Mouse (Mus musculus) stomach, embryonic 14.5 days (tissue): ENCODE measurements around the gene Aktip. TPM values are rescaled to one million over a fixed set of nuclear protein-coding genes. Genes with fewer than 3 reads are reported as not detected.

Experiments used
- ATAC-seq: fragments of 200-750 bp; cut with Nextera tagmentation; 2 replicates; pipeline ENCODE4 v1.8.0; 2017; ENCODE audit warnings: low read depth, moderate TSS enrichment; ENCODE audit not compliant: insufficient number of reproducible peaks, insufficient read depth, low FRiP score
- H3K27ac ChIP-seq: fragments of 300-500 bp; sonication (generic); 2 replicates; pipeline ENCODE4 v1.5.1; 2014; ENCODE audit warnings: mild to moderate bottlenecking, low read length, moderate library complexity, mixed read lengths
- H3K27me3 ChIP-seq: fragments of 300-500 bp; sonication (generic); 2 replicates; pipeline ENCODE4 v1.6.1; 2014; ENCODE audit warnings: low read length, control low read depth, mixed read lengths; ENCODE audit not compliant: control insufficient read depth, insufficient read depth
- H3K36me3 ChIP-seq: fragments of 300-500 bp; sonication (generic); 2 replicates; pipeline ENCODE4 v1.6.1; 2014; ENCODE audit warnings: mild to moderate bottlenecking, control low read depth, low read length, moderate library complexity, mixed read lengths; ENCODE audit not compliant: control insufficient read depth, insufficient read depth
- H3K4me1 ChIP-seq: fragments of 300-500 bp; sonication (generic); 2 replicates; pipeline ENCODE4 v1.6.1; 2014; ENCODE audit warnings: low read length, control low read depth, mixed read lengths; ENCODE audit not compliant: control insufficient read depth, insufficient read depth
- H3K4me2 ChIP-seq: fragments of 300-500 bp; sonication (generic); replicated peaks from 2 replicates; pipeline ENCODE4 v1.6.1; 2014; ENCODE audit warnings: low read depth, low read length, control low read depth
- H3K4me3 ChIP-seq: fragments of 300-500 bp; sonication (generic); 2 replicates; pipeline ENCODE4 v1.5.1; 2014; ENCODE audit warnings: low read depth, low read length, control low read depth
- H3K9ac ChIP-seq: fragments of 300-500 bp; sonication (generic); replicated peaks from 2 replicates; pipeline ENCODE4 v1.6.1; 2014; ENCODE audit warnings: low read depth, mild to moderate bottlenecking, control low read depth, low read length, moderate library complexity, mixed read lengths
- H3K9me3 ChIP-seq: fragments of 300-500 bp; sonication (generic); 2 replicates; pipeline ENCODE4 v1.6.1; 2016; ENCODE audit warnings: low read depth, low read length, control low read depth; ENCODE audit not compliant: control insufficient read depth
- WGBS: fragments of 180-500 bp; shearing (Covaris S2); extraction: QIAGEN DNeasy Blood & Tissue Kit; methylation state at CpG from one replicate; pipeline ENCODE4 v1.1.7; 2014; 5-methylcytosine and 5-hydroxymethylcytosine counted together
- polyA plus RNA-seq: library from polyadenylated mRNA; unstranded; fragments of >200 nt; fragmentation: Nextera tagmentation; extraction: Ambion mirVana; gene quantifications from 2 replicates; pipeline ENCODE4 v1.2.1, GENCODE M21; 2014

The Aktip gene
- polyA plus RNA-seq, 1 experiment from 2014 or later = 58.3 TPM

DNA sequence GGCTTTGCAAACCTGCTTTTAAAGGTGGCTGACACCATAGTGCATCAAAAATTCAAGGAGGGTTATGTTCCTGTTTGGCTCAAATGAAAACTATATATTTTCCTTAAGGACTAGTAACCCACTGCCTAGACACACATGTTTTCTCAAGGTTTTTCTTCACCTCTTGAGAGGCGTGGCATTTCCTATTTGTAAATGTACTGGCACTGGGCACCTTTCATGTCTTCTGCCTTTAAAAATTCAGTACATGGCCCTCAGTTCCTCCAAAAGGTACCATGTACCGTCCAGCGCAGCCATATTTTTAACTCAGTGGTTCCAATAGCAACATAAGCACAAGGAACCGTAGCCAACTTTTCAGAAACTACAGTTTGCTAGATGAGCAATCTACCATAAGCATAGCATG lies 67.0 kb downstream of the Aktip start:
- H3K4me1 ChIP-seq = peaks cover 9% of the 10 kb centered on the region
- peak overlapping the region; percentile 88 for H3K4me3 ChIP-seq
- ATAC-seq = no peak
- 66% methylated on average over 4 of the region's 4 CpGs for WGBS
- H3K4me2 ChIP-seq = peak overlapping the region; percentile 88
- no peaks in the 10 kb centered on the region for H3K27me3 ChIP-seq
- no peaks in the 10 kb centered on the region for H3K9me3 ChIP-seq
- H3K27ac ChIP-seq = no peak overlapping the region; the same call in 1 of the 2 replicates
- peaks cover 14% of the 10 kb centered on the region for H3K36me3 ChIP-seq
- H3K9ac ChIP-seq = no peak overlapping the region

DNA sequence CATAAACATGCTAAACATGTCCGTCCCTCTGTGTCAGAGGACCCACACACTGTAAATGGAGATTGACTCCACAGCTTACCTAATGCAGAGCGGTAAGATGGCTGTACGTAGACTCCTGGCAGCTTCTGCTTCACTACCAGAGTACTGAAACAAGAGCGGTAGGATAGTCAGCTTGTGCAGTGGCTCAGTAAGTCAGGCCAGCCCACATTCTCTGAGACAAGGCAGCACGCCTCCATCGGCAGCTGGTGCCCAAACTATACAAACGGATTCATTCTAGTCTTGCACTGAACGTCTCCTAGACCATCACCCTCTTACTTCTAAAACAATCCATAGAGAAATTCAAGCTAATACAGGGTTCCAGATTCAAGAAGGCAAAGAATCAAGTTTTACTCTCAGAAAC lies 73.0 kb downstream of the Aktip start:
- no peaks in the 10 kb centered on the region for H3K27me3 ChIP-seq
- WGBS = 90% methylated on average over 8 of the region's 8 CpGs
- ATAC-seq = no peak
- no peaks in the 10 kb centered on the region for H3K4me1 ChIP-seq
- no peak overlapping the region for H3K4me2 ChIP-seq
- no peak overlapping the region for H3K27ac ChIP-seq
- peaks cover 54% of the 10 kb centered on the region for H3K36me3 ChIP-seq
- no peak overlapping the region for H3K4me3 ChIP-seq
- H3K9me3 ChIP-seq = no peaks in the 10 kb centered on the region
- no peak overlapping the region for H3K9ac ChIP-seq

DNA sequence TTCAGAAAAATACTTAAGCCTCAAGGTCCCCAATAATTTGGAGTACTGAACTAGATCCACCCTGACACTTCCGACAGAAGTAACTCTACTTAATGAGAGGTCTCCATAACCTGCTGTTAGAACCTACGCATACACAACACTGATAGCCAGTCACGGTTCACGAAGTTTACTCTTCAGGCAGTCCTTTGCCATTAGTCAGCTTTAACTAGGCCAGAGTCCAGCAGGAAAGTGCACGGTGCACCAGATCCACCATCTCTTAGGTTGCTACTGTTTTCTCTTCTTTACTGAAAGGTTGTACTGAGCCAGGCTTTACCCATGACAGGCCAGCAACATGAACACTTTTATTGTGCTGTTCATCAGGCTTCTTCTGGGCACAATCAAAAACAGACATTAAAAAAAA lies 75.5 kb downstream of the Aktip start:
- Histone ChIP-seq H3K4me3 (no peak overlapping the region), H3K4me1 (no peaks in the 10 kb centered on the region), H3K36me3 (peaks cover 66% of the 10 kb centered on the region), H3K27ac (no peak overlapping the region), H3K9me3 (no peaks in the 10 kb centered on the region), H3K4me2 (no peak overlapping the region), H3K27me3 (no peaks in the 10 kb centered on the region), H3K9ac (no peak overlapping the region)
- 89% methylated on average over 5 of the region's 5 CpGs for WGBS
- no peak for ATAC-seq

DNA sequence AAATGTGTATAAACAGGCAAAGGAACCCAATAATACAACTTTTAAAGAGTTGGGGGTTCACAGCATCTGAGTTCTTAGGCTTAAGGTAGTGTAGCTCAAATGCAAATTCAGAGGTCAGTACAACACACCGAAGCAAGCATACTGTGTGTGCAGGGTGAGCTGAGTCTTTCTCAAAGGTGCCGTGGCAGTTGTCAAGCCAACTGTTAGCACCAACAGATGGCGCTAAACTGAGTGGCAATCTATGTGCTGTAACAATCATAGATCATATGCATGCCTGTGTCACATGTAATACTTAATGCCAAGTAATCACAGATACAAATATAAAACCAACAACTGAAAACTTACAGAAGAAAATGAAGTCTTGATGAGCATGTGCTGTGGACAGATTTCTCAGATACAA lies 81.6 kb downstream of the Aktip start:
- Histone ChIP-seq H3K4me1 (no peaks in the 10 kb centered on the region), H3K27me3 (no peaks in the 10 kb centered on the region), H3K4me3 (no peak overlapping the region), H3K9ac (no peak overlapping the region), H3K9me3 (no peaks in the 10 kb centered on the region), H3K27ac (no peak overlapping the region), H3K36me3 (peaks cover 40% of the 10 kb centered on the region), H3K4me2 (no peak overlapping the region)
- WGBS = 80% methylated on average over 3 of the region's 3 CpGs
- ATAC-seq = no peak

DNA sequence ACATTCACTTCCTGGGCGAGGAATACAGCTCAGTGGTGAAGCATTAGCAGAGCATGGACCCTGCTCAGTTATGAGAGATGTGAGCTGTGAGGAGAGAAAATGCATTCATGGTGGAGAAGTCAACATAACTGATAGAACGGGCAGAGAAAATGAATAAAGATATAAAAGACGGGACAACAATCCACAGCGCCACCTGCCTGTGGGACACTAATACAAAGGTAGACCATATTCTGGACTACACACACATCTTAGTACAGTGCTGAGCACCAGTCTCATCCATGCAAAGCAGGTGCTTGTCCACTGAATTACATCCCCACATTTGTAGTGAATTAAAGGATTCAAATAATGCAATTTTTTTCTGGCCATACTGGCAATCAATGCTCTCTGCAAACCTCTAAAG lies 82.2 kb downstream of the Aktip start:
- ATAC-seq = no peak
- no peaks in the 10 kb centered on the region for H3K27me3 ChIP-seq
- H3K27ac ChIP-seq = no peak overlapping the region
- no peak overlapping the region for H3K4me3 ChIP-seq
- H3K9ac ChIP-seq = no peak overlapping the region
- H3K9me3 ChIP-seq = no peaks in the 10 kb centered on the region
- H3K36me3 ChIP-seq = peaks cover 39% of the 10 kb centered on the region
- H3K4me1 ChIP-seq = no peaks in the 10 kb centered on the region
- no peak overlapping the region for H3K4me2 ChIP-seq
- 89% methylated on average over 4 of the region's 4 CpGs for WGBS

DNA sequence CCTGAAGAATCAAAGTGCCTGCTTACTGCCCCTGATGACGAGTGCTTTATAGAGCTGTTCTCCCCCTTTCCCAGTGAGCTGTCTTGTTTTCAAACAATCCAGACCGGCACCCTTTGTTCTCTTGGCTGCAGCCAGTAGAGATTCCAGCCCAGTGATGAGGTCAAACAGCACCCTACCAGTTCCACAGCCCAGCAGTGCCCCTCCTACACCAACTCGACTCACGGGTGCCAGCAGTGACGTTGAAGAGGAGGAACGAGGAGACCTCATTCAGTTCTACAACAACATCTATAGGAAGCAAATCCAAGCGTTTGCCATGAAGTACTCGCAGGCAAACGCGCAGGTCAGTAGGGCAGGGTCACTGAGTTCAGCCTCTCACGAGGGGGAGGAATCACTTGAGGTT lies 84.9 kb downstream of the Aktip start:
- 58% methylated on average over 11 of the region's 11 CpGs for WGBS
- peaks cover 19% of the 10 kb centered on the region for H3K36me3 ChIP-seq
- no peak overlapping the region for H3K27ac ChIP-seq

DNA sequence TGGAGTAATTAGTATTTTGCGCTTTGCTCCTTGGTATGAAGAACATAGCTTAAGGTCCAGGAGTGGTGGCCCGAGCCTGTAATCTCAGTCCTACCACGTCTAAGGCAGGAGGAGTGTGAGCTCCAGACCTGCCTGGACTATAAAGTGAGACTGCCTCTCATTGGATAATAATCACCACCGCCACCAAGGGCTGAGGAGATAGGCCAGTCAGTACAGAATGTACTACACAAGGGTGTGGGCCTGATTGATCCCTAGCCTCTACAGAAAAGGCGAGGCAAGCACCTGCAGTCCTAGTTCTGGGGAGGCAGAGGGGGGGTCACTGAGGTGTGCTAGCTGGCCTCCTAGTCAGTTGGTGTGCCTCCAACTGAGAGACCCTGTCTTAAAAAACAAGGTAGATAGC lies 85.3 kb downstream of the Aktip start:
- ATAC-seq = no peak
- no peak overlapping the region for H3K4me2 ChIP-seq
- no peak overlapping the region for H3K9ac ChIP-seq
- peaks cover 19% of the 10 kb centered on the region for H3K36me3 ChIP-seq
- 88% methylated on average over 5 of the region's 5 CpGs for WGBS
- no peaks in the 10 kb centered on the region for H3K9me3 ChIP-seq
- H3K27ac ChIP-seq = no peak overlapping the region
- no peak overlapping the region for H3K4me3 ChIP-seq
- no peaks in the 10 kb centered on the region for H3K27me3 ChIP-seq
- H3K4me1 ChIP-seq = no peaks in the 10 kb centered on the region

More for the DNA sequence above, 84.9 kb downstream of the Aktip start:
- ATAC-seq = no peak
- H3K9ac ChIP-seq = no peak overlapping the region
- no peaks in the 10 kb centered on the region for H3K9me3 ChIP-seq
- no peaks in the 10 kb centered on the region for H3K27me3 ChIP-seq
- H3K4me2 ChIP-seq = no peak overlapping the region
- H3K4me3 ChIP-seq = no peak overlapping the region
- H3K4me1 ChIP-seq = no peaks in the 10 kb centered on the region

DNA sequence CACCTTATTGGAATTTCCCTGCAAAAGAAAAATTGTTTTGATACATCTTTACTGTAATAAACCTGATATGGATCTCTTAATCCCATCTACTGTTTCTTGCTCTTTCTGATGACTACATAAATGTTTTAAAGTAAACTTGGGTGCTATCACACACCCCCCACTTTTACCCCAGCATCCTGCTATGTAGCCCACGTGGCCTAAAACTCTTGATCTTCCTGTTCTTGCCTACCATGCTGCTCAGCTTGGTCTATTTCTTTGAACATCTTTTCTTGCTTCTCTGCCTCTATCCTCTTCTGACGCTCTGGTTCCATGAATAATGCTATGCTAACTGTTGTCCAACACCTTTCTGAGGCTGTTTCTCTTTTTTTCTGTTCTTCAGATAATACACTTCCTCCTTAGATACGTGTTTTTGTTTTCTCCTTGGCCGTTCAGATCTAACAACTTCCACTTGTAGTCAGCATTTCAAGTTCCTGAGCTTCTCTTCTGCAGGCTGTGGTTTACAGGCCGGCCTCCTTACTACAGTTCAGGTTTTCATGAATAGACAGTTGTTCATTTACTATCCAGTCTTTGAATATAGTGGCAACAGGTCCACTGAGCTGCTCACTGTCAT lies 87.8 kb downstream of the Aktip start:
- no peak for ATAC-seq
- H3K27ac ChIP-seq = no peak overlapping the region
- H3K4me2 ChIP-seq = no peak overlapping the region
- no peaks in the 10 kb centered on the region for H3K27me3 ChIP-seq
- H3K4me3 ChIP-seq = no peak overlapping the region
- H3K36me3 ChIP-seq = peaks cover 22% of the 10 kb centered on the region
- no peaks in the 10 kb centered on the region for H3K4me1 ChIP-seq
- WGBS = 92% methylated on average over 5 of the region's 5 CpGs
- no peak overlapping the region for H3K9ac ChIP-seq
- H3K9me3 ChIP-seq = no peaks in the 10 kb centered on the region

DNA sequence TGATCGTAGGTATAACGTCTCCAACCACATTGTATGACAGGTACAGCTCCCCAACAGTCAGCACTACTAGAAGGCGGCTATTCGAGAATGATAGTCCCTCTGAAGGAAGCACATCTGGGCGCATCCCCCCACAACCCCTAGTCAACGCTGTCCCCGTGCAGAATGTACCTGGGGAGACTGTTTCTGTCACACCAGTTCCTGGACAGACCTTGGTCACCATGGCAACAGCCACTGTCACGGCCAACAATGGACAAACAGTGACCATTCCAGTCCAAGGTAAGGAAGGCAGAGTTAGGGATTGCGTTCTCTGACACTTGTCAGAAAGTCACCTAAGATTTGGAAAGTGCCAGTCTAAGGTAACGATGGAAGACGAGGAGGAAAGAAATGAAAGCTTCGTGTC lies 93.5 kb downstream of the Aktip start:
- Histone ChIP-seq H3K4me3 (no peak overlapping the region), H3K27ac (no peak overlapping the region), H3K4me2 (no peak overlapping the region), H3K27me3 (no peaks in the 10 kb centered on the region), H3K9me3 (no peaks in the 10 kb centered on the region), H3K9ac (no peak overlapping the region), H3K36me3 (peaks cover 17% of the 10 kb centered on the region), H3K4me1 (no peaks in the 10 kb centered on the region)
- 78% methylated on average over 12 of the region's 12 CpGs for WGBS
- ATAC-seq = no peak
